Mouse (Mus musculus) embryo, embryonic 9.5 days (tissue): ENCODE data around the gene Itgb6.

Experiments
- DNase-seq: peaks from one replicate; pipeline ENCODE4 v3.0.0-alpha.2; 2017; ENCODE audit errors: extremely low spot score

Gene Itgb6

GRCm38 (mm10) chr2:60672973-60673954 is 49.2 kb downstream of the Itgb6 start:
- DNase-seq, result no peak

GRCm38 (mm10) chr2:60671215-60671614 is 51.2 kb downstream of the Itgb6 start:
- no peak for DNase-seq

- DNase-seq, result no peak
These were observed 59.4 kb downstream of the Itgb6 start for GRCm38 (mm10) chr2:60663071-60663470.

- DNase-seq, result no peak
These were observed 62.5 kb downstream of the Itgb6 start for GRCm38 (mm10) chr2:60659993-60660392.

- DNase-seq, result no peak
These were observed 63.5 kb downstream of the Itgb6 start for GRCm38 (mm10) chr2:60658992-60659391.

- no peak for DNase-seq
These were observed 67.6 kb downstream of the Itgb6 start for GRCm38 (mm10) chr2:60654828-60655227.

- DNase-seq, result no peak
These were observed 72.3 kb downstream of the Itgb6 start for GRCm38 (mm10) chr2:60650155-60650554.

- DNase-seq, result no peak
These were observed 74.8 kb downstream of the Itgb6 start for GRCm38 (mm10) chr2:60647650-60648049.

GRCm38 (mm10) chr2:60646583-60646982 is 75.9 kb downstream of the Itgb6 start:
- DNase-seq, result no peak

GRCm38 (mm10) chr2:60643406-60643805 is 79.0 kb downstream of the Itgb6 start:
- no peak for DNase-seq

GRCm38 (mm10) chr2:60642606-60643005 is 79.8 kb downstream of the Itgb6 start:
- DNase-seq, result no peak

- no peak for DNase-seq
These were observed 82.1 kb downstream of the Itgb6 start for GRCm38 (mm10) chr2:60640342-60640672.

GRCm38 (mm10) chr2:60639617-60640341 is 82.7 kb downstream of the Itgb6 start:
- no peak for DNase-seq

GRCm38 (mm10) chr2:60636910-60637761 is 85.3 kb downstream of the Itgb6 start:
- DNase-seq, result no peak

GRCm38 (mm10) chr2:60636481-60636880 is 86.0 kb downstream of the Itgb6 start:
- DNase-seq, result no peak

- DNase-seq, result no peak
These were observed 86.4 kb downstream of the Itgb6 start for GRCm38 (mm10) chr2:60636038-60636437.

- DNase-seq, result no peak
These were observed 89.7 kb downstream of the Itgb6 start for GRCm38 (mm10) chr2:60632791-60633190.

- no peak for DNase-seq
These were observed 92.1 kb downstream of the Itgb6 start for GRCm38 (mm10) chr2:60630304-60630703.

GRCm38 (mm10) chr2:60627952-60628351 is 94.5 kb downstream of the Itgb6 start:
- DNase-seq, result no peak

GRCm38 (mm10) chr2:60627515-60627914 is 94.9 kb downstream of the Itgb6 start:
- DNase-seq, result no peak

GRCm38 (mm10) chr2:60625766-60626165 is 96.7 kb downstream of the Itgb6 start:
- DNase-seq, result no peak

- no peak for DNase-seq
These were observed 100.3 kb downstream of the Itgb6 start for GRCm38 (mm10) chr2:60622161-60622560.
